Mouse (Mus musculus) G1E (cell line): Measurements from ENCODE around the gene Scgb2a2. TPM values are rescaled to one million over a fixed set of nuclear protein-coding genes. Genes with fewer than 3 reads are reported as not detected.
A peak's percentile ranks its signal among the peaks of the same experiment; 100 is the strongest.

Experiments used
- ATAC-seq: 2 replicates; pipeline ENCODE4 v1.8.0; 2016; ENCODE audit warnings: mild to moderate bottlenecking; ENCODE audit not compliant: insufficient number of reproducible peaks, poor library complexity, low FRiP score, severe bottlenecking; ENCODE audit errors: extremely low read depth
- DNase-seq: peaks from one replicate; pipeline ENCODE4 v3.0.0; 2012; ENCODE audit warnings: low spot score
- H3K27me3 ChIP-seq: 2 replicates; pipeline ENCODE4 v1.6.1; 2012; ENCODE audit warnings: mild to moderate bottlenecking, low read length, inconsistent platforms; ENCODE audit not compliant: insufficient read depth
- H3K36me3 ChIP-seq: replicated peaks from 2 replicates; pipeline ENCODE3; 2012; ENCODE audit warnings: mild to moderate bottlenecking, inconsistent platforms
- H3K4me1 ChIP-seq: 2 replicates; pipeline ENCODE4 v1.6.1; 2012; ENCODE audit warnings: low read depth, low read length, inconsistent platforms, mixed read lengths; ENCODE audit not compliant: insufficient read depth
- H3K4me3 ChIP-seq: 2 replicates; pipeline ENCODE4 v1.5.1; 2012; ENCODE audit warnings: low read depth, mild to moderate bottlenecking, inconsistent platforms, low read length, moderate library complexity, mixed read lengths
- H3K9me3 ChIP-seq: replicated peaks from 2 replicates; pipeline ENCODE4 v1.6.1; 2012; ENCODE audit warnings: inconsistent platforms
- CTCF ChIP-seq: IDR thresholded peaks from 2 replicates; pipeline ENCODE4 v1.5.1; 2012; ENCODE audit warnings: low read depth, low read length, inconsistent platforms, mixed read lengths
- GATA1 ChIP-seq: IDR thresholded peaks from 2 replicates; pipeline ENCODE4 v1.6.1; 2012; ENCODE audit warnings: borderline replicate concordance, low read length, inconsistent platforms, mixed read lengths
- GATA2 ChIP-seq: IDR thresholded peaks from 2 replicates; pipeline ENCODE4 v1.6.1; 2012; ENCODE audit warnings: low read depth, low read length, inconsistent platforms, borderline replicate concordance
- POLR2AphosphoS5 ChIP-seq: IDR thresholded peaks from 2 replicates; pipeline ENCODE4 v1.6.1; 2012; ENCODE audit warnings: low read depth, low read length, inconsistent platforms; ENCODE audit not compliant: insufficient replicate concordance
- TAL1 ChIP-seq: conservative IDR thresholded peaks from 2 replicates; pipeline ENCODE4 v1.6.1; 2012; ENCODE audit warnings: low read depth, low read length, inconsistent platforms, mixed read lengths
- polyA plus RNA-seq: library from polyadenylated mRNA; stranded (reverse); fragments of >175 nt; gene quantifications from 2 replicates; pipeline ENCODE4 v1.2.3, GENCODE M21; 2012
- total RNA-seq, 2 experiments: library from RNA; stranded (forward) in 1 of 2; stranded (reverse) in 1 of 2; fragments of 200-1000 nt in 1 of 2; fragments of >200 nt in 1 of 2; fragmentation: Nextera tagmentation in 1 of 2; gene quantifications; 2 replicates each; pipeline ENCODE4 v1.2.3; 2014 to 2017

Gene Scgb2a2
- total and polyA plus RNA-seq, 3 experiments = not detected

DNA sequence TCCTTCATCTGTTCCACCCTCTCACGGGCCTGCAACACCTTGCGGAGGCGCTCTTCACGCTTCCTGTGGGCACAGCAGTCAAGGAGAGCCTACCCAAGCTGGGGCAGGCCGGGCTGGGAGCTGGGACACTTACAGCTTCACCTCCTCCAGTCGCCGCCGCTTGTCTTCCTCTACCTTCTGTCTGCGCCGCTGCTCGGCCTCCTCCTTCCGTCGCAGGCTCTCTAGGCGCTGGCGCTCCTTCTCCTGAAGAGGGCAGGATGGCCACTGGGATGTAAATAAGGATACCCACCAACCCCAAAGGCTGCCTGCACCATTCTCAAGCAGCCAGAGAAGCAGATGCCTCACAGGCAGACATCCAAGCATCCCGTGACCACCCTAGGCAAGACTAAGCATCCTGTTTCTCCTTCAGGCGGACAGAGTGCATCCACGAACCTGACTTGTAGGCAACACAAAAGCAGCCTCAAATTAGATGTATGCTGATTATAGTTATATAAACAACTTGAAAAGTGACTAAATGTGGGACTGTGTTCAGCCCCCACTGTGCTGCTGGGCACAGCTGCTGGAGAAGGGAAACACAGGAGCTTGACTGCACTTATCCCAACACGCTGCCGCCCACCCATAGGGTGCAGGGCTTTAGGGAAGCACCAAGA, 30.9 kb downstream of the Scgb2a2 start:
- Histone ChIP-seq H3K4me3 (no peak overlapping the region), H3K27me3 (no peaks in the 10 kb centered on the region), H3K9me3 (no peaks in the 10 kb centered on the region), H3K4me1 (peaks cover 13% of the 10 kb centered on the region; the same call in 1 of the 2 replicates), H3K36me3 (peaks cover 96% of the 10 kb centered on the region)
- DNase-seq = no peak
- ATAC-seq = no peak
- no peak for TF ChIP-seq GATA1
- no peak for TF ChIP-seq GATA2
- TF ChIP-seq POLR2AphosphoS5 = no peak
- TF ChIP-seq CTCF = no peak
- TF ChIP-seq TAL1 = no peak

DNA sequence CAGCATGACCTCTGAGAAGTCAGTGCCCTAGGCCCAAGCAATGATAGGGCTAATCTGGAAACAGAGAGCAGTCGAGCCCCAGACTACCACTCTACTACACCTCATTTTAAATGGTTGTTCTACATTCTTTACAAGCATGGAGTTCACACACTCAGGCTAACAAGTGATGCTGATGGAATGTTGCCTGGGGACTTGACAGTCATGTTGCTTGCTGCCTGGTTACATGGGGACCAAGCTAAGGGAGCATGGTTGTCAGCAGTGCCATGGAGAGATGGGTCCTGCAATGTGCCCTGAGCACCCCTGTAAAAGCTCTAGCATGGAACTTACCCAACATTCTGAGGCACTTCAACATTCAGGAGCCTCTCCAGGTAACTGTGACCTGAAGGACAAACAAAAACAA, 39.0 kb downstream of the Scgb2a2 start:
- ATAC-seq (no peak), DNase-seq (no peak)
- Histone ChIP-seq H3K36me3 (peaks cover 95% of the 10 kb centered on the region), H3K27me3 (no peaks in the 10 kb centered on the region), H3K9me3 (no peaks in the 10 kb centered on the region), H3K4me3 (no peak overlapping the region), H3K4me1 (peaks cover 22% of the 10 kb centered on the region)
- TF ChIP-seq GATA2 (no peak), CTCF (no peak), TAL1 (no peak), GATA1 (no peak), POLR2AphosphoS5 (no peak)

DNA sequence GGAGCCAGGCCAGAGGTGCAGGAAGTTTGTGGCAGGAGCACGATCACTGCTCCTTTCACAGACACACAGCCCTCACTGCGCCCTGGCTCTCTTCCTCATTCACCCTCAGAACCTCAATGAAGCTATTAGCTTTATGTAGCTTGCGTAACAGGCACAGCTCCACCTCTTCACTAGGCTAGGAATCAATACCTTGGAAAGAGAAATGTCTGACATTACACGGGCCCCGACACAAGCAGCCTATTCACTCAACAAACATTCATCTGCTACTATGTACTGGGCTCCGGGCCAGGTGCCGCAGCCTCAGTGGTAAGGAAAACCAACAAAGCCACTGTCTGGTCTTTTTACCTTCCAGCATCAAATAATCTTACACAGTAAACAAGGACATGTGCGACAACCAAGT, 39.4 kb downstream of the Scgb2a2 start:
- ATAC-seq = no peak

DNA sequence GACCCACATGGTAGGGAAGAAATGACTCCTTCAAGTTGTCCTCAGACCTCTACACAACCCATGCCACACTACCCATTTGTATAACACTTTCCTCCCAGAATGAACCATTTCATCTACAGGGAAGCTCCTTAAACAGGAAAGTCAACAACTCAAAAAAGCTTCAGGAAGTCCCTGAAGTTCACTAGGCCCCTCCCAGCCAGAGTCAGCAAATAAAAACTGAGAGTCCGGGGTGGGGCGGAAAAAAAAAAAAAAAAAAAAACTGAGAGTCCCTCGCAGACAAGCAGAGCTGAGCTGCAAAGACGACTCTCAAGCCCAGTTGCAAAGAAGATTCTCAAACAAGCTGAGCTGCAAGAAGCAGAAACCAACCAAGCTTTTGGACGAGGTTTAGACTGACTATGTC, 48.7 kb downstream of the Scgb2a2 start:
- peaks cover 76% of the 10 kb centered on the region for H3K4me1 ChIP-seq
- DNase-seq (no peak), ATAC-seq (no peak)
- TF ChIP-seq GATA1 (no peak), GATA2 (no peak), POLR2AphosphoS5 (no peak), TAL1 (no peak), CTCF (no peak)
- no peak overlapping the region; the same call in 1 of the 2 replicates for H3K4me3 ChIP-seq
- peaks cover 70% of the 10 kb centered on the region for H3K36me3 ChIP-seq
- no peaks in the 10 kb centered on the region for H3K27me3 ChIP-seq
- no peaks in the 10 kb centered on the region for H3K9me3 ChIP-seq

More for the DNA sequence above, 39.4 kb downstream of the Scgb2a2 start:
- H3K27me3 ChIP-seq = no peaks in the 10 kb centered on the region
- H3K4me1 ChIP-seq = peaks cover 25% of the 10 kb centered on the region
- no peak for DNase-seq
- H3K4me3 ChIP-seq = no peak overlapping the region
- H3K9me3 ChIP-seq = no peaks in the 10 kb centered on the region
- TF ChIP-seq CTCF = no peak
- TF ChIP-seq TAL1 = no peak
- TF ChIP-seq POLR2AphosphoS5 = no peak
- TF ChIP-seq GATA2 = no peak
- TF ChIP-seq GATA1 = no peak
- peaks cover 95% of the 10 kb centered on the region for H3K36me3 ChIP-seq

DNA sequence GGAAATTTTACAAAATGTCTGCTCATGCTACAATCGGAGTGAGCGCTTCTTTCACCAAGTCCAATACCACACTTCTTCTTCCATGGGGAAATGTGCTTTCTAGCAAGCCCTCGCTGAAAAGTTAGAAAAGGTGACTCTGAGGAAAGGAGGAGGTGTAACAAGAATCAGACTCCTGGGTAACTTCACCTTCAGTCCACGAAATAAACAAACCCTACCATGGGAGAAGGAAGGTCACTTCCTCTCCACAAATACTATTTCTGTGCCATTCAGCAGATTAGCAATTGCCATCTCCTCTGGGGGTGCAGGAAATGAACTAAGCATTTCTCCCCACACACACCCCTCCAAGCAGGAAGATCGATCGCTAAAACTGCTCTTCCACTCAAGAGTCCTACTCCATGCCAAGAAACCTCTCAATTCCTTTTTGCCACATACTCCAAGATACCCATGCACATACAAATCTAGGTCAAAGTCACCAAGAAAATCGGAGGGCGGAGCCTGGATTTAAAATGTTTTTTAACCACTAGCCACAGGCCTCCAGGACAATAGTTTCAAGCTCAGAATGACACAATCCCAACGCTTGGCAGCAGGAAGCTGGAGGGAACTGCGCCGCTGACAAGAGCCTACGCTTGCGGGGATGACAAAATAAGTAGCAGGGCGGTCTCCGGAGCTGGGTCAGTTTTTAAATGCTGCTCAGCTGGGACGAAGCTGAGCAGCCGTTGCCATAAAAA, 51.1 kb downstream of the Scgb2a2 start:
- Histone ChIP-seq H3K4me1 (peaks cover 59% of the 10 kb centered on the region), H3K27me3 (no peaks in the 10 kb centered on the region), H3K36me3 (peaks cover 46% of the 10 kb centered on the region), H3K9me3 (no peaks in the 10 kb centered on the region), H3K4me3 (peak overlapping the region; percentile 93)
- no peak for TF ChIP-seq POLR2AphosphoS5
- no peak for TF ChIP-seq GATA2
- TF ChIP-seq TAL1 = no peak
- TF ChIP-seq CTCF = no peak
- no peak for TF ChIP-seq GATA1
- ATAC-seq = no peak
- peak; percentile 27 for DNase-seq

DNA sequence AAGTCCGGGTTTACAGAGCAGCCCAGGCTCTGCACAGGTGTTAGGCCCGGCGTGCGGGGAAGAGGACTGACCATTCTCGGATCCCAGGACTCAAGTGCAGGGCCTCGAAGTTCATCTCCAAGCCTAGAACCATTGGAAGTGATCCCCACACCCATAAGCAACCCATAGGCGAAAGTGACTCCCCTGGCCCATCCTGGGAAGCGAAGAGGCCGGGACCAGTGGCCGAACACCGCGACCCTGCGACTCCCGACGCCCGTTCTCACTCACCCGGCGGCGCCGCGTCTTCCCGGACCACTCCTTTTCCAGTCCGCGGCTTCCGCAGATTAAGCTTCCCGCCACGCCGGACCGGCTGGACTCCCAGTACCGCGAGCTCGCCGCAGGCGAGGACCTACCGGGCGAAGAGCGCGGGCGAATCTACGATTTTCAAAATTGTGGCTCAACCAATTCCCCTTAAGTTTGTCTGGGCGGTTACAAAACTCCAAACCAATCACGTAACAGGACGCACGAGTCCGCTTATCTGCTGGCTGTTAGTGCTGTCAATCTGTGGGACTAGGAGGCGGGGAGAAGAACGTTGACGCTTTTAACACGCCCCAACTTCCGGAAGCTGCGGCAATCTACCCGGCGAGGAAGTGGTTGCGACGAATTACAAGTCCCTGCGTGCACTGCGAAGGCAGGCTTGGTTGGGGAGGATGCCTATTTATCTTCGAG, 51.9 kb downstream of the Scgb2a2 start, which contains the start of gene Incenp:
Incenp (minus strand) TSS at position 480 of the 708 bp plus-strand sequence.
- peak; percentile 90 for ATAC-seq
- Histone ChIP-seq H3K9me3 (no peaks in the 10 kb centered on the region), H3K4me1 (peaks cover 51% of the 10 kb centered on the region), H3K27me3 (no peaks in the 10 kb centered on the region), H3K36me3 (peaks cover 38% of the 10 kb centered on the region), H3K4me3 (peak within 1 kb of the TSS; percentile 93)
- TF ChIP-seq POLR2AphosphoS5 = 0 out of 2 replicates have a peak, but pooled peaks have one; percentile 69
- no peak for TF ChIP-seq GATA1
- DNase-seq = peak; percentile 80
